Mouse (Mus musculus) forebrain, embryonic 13.5 days (tissue): Measurements from ENCODE around the gene Naa30. TPM values are rescaled to one million over a fixed set of nuclear protein-coding genes. Genes with fewer than 3 reads are reported as not detected.

ENCODE experiments used
- ATAC-seq: fragments of 200-750 bp; cut with Nextera tagmentation; 2 replicates; pipeline ENCODE4 v1.8.0; 2017
- H3K27ac ChIP-seq: fragments of 300-500 bp; sonication (generic); 2 replicates; pipeline ENCODE4 v1.5.1; 2015; ENCODE audit warnings: inconsistent platforms, mild to moderate bottlenecking, moderate library complexity
- H3K27me3 ChIP-seq: fragments of 300-500 bp; sonication (generic); 2 replicates; pipeline ENCODE4 v1.6.1; 2015; ENCODE audit warnings: mild to moderate bottlenecking, inconsistent platforms
- H3K36me3 ChIP-seq: fragments of 300-500 bp; sonication (generic); 2 replicates; pipeline ENCODE4 v1.6.1; 2015; ENCODE audit warnings: mild to moderate bottlenecking, inconsistent platforms; ENCODE audit not compliant: poor library complexity, severe bottlenecking
- H3K4me1 ChIP-seq: fragments of 300-500 bp; sonication (generic); 2 replicates; pipeline ENCODE4 v1.6.1; 2015; ENCODE audit warnings: inconsistent platforms
- H3K4me2 ChIP-seq: fragments of 300-500 bp; sonication (generic); 2 replicates; pipeline ENCODE4 v1.6.1; 2015; ENCODE audit warnings: inconsistent platforms, mild to moderate bottlenecking, moderate library complexity
- H3K4me3 ChIP-seq: fragments of 300-500 bp; sonication (generic); 2 replicates; pipeline ENCODE4 v1.5.1; 2015; ENCODE audit warnings: mild to moderate bottlenecking, inconsistent platforms
- H3K9ac ChIP-seq: fragments of 300-500 bp; sonication (generic); 2 replicates; pipeline ENCODE4 v1.6.1; 2015; ENCODE audit warnings: mild to moderate bottlenecking, inconsistent platforms
- H3K9me3 ChIP-seq: fragments of 300-500 bp; sonication (generic); replicated peaks from 2 replicates; pipeline ENCODE4 v1.6.1; 2016; ENCODE audit warnings: inconsistent platforms
- WGBS: fragments of 180-500 bp; shearing (Covaris S2); methylation state at CpG from one replicate; pipeline ENCODE4 v1.1.7; 2015; 5-methylcytosine and 5-hydroxymethylcytosine counted together
- polyA plus RNA-seq: library from polyadenylated mRNA; unstranded; fragments of >200 nt; fragmentation: Nextera tagmentation; extraction: Ambion mirVana; gene quantifications from 2 replicates; pipeline ENCODE4 v1.2.1, GENCODE M21; 2015

The Naa30 gene
- polyA plus RNA-seq: 11.3 and 11.5 TPM in 2 replicates

GRCm38 (mm10) chr14:49171867-49172581 is at the start of gene Naa30:
Naa30 (plus strand) TSS chr14:49172226.
- ATAC-seq: peak; percentile 94
- under 1% methylated on average over 65 of the region's 86 CpGs for WGBS
- Histone ChIP-seq H3K4me1 (peaks cover 21% of the 10 kb centered on the region), H3K9me3 (no peaks in the 10 kb centered on the region), H3K4me3 (peak within 1 kb of the TSS; percentile 95), H3K27ac (peak within 1 kb of the TSS; percentile 75), H3K36me3 (no peaks in the 10 kb centered on the region), H3K9ac (peak within 1 kb of the TSS; percentile 98), H3K4me2 (peak within 1 kb of the TSS; percentile 92), H3K27me3 (no peaks in the 10 kb centered on the region)

GRCm38 (mm10) chr14:49127162-49127779 is 44.8 kb upstream of the Naa30 start:
- H3K27ac ChIP-seq: no peak overlapping the region
- no peaks in the 10 kb centered on the region for H3K36me3 ChIP-seq
- H3K27me3 ChIP-seq: no peaks in the 10 kb centered on the region
- H3K4me3 ChIP-seq: peak overlapping the region; percentile 19
- 25% methylated on average over 23 of the region's 23 CpGs for WGBS
- peak overlapping the region; percentile 51 for H3K4me2 ChIP-seq
- H3K9ac ChIP-seq: peak overlapping the region; percentile 40; the same call in 1 of the 2 replicates
- peaks cover 13% of the 10 kb centered on the region for H3K4me1 ChIP-seq
- H3K9me3 ChIP-seq: no peaks in the 10 kb centered on the region
- ATAC-seq: peak; percentile 66

- Histone ChIP-seq H3K4me3 (no peak overlapping the region), H3K27ac (no peak overlapping the region)
- ATAC-seq: no peak
These were observed 43.3 kb upstream of the Naa30 start for GRCm38 (mm10) chr14:49128544-49129263.

GRCm38 (mm10) chr14:49132391-49132790 is 39.6 kb upstream of the Naa30 start:
- WGBS: 90% methylated on average over 3 of the region's 3 CpGs

More at GRCm38 (mm10) chr14:49128544-49129263, 43.3 kb upstream of the Naa30 start:
- 32% methylated on average over 10 of the region's 10 CpGs for WGBS
- no peak overlapping the region for H3K9ac ChIP-seq
- H3K27me3 ChIP-seq: no peaks in the 10 kb centered on the region
- H3K36me3 ChIP-seq: no peaks in the 10 kb centered on the region
- no peak overlapping the region for H3K4me2 ChIP-seq
- no peaks in the 10 kb centered on the region for H3K9me3 ChIP-seq
- H3K4me1 ChIP-seq: peaks cover 13% of the 10 kb centered on the region

GRCm38 (mm10) chr14:49138171-49138570 is 33.9 kb upstream of the Naa30 start:
- no peak for ATAC-seq

More at GRCm38 (mm10) chr14:49132391-49132790, 39.6 kb upstream of the Naa30 start:
- no peak overlapping the region for H3K4me3 ChIP-seq
- no peak overlapping the region for H3K27ac ChIP-seq
- H3K9ac ChIP-seq: no peak overlapping the region
- no peaks in the 10 kb centered on the region for H3K9me3 ChIP-seq
- no peak for ATAC-seq
- no peaks in the 10 kb centered on the region for H3K36me3 ChIP-seq
- no peaks in the 10 kb centered on the region for H3K27me3 ChIP-seq
- H3K4me2 ChIP-seq: no peak overlapping the region
- H3K4me1 ChIP-seq: peaks cover 8% of the 10 kb centered on the region

GRCm38 (mm10) chr14:49140756-49141155 is 31.3 kb upstream of the Naa30 start:
- no peak overlapping the region for H3K4me3 ChIP-seq
- H3K27me3 ChIP-seq: no peaks in the 10 kb centered on the region
- H3K36me3 ChIP-seq: no peaks in the 10 kb centered on the region
- H3K4me1 ChIP-seq: peaks cover 7% of the 10 kb centered on the region
- no peak overlapping the region for H3K4me2 ChIP-seq
- WGBS: 94% methylated on average over 7 of the region's 7 CpGs
- ATAC-seq: no peak
- no peak overlapping the region for H3K27ac ChIP-seq
- H3K9me3 ChIP-seq: no peaks in the 10 kb centered on the region
- no peak overlapping the region for H3K9ac ChIP-seq

More at GRCm38 (mm10) chr14:49138171-49138570, 33.9 kb upstream of the Naa30 start:
- Histone ChIP-seq H3K4me3 (no peak overlapping the region), H3K27ac (no peak overlapping the region), H3K9me3 (no peaks in the 10 kb centered on the region), H3K4me2 (no peak overlapping the region), H3K9ac (no peak overlapping the region), H3K36me3 (no peaks in the 10 kb centered on the region), H3K4me1 (peaks cover 7% of the 10 kb centered on the region), H3K27me3 (no peaks in the 10 kb centered on the region)
- 71% methylated on average over 1 of the region's 1 CpGs for WGBS

GRCm38 (mm10) chr14:49153801-49154200 is 18.2 kb upstream of the Naa30 start:
- Histone ChIP-seq H3K4me2 (no peak overlapping the region), H3K4me3 (no peak overlapping the region), H3K9ac (no peak overlapping the region), H3K4me1 (no peaks in the 10 kb centered on the region), H3K36me3 (no peaks in the 10 kb centered on the region), H3K27me3 (no peaks in the 10 kb centered on the region), H3K9me3 (no peaks in the 10 kb centered on the region), H3K27ac (no peak overlapping the region)
- WGBS: 31% methylated on average over 7 of the region's 7 CpGs
- no peak for ATAC-seq

GRCm38 (mm10) chr14:49155572-49155971 is 16.5 kb upstream of the Naa30 start:
- no peaks in the 10 kb centered on the region for H3K4me1 ChIP-seq
- H3K27ac ChIP-seq: no peak overlapping the region
- no peak for ATAC-seq
- no peaks in the 10 kb centered on the region for H3K36me3 ChIP-seq
- H3K9ac ChIP-seq: no peak overlapping the region
- no peaks in the 10 kb centered on the region for H3K27me3 ChIP-seq
- no peak overlapping the region for H3K4me2 ChIP-seq
- 19% methylated on average over 5 of the region's 5 CpGs for WGBS
- H3K9me3 ChIP-seq: no peaks in the 10 kb centered on the region
- H3K4me3 ChIP-seq: no peak overlapping the region

GRCm38 (mm10) chr14:49158143-49158925 is 13.7 kb upstream of the Naa30 start:
- H3K4me1 ChIP-seq: no peaks in the 10 kb centered on the region
- no peaks in the 10 kb centered on the region for H3K9me3 ChIP-seq
- no peak overlapping the region for H3K4me3 ChIP-seq
- no peaks in the 10 kb centered on the region for H3K27me3 ChIP-seq
- no peak for ATAC-seq
- 43% methylated on average over 16 of the region's 16 CpGs for WGBS
- no peak overlapping the region for H3K9ac ChIP-seq
- H3K36me3 ChIP-seq: no peaks in the 10 kb centered on the region
- no peak overlapping the region for H3K4me2 ChIP-seq
- no peak overlapping the region for H3K27ac ChIP-seq

- peak; percentile 17 for ATAC-seq
- Histone ChIP-seq H3K4me1 (peaks cover 21% of the 10 kb centered on the region), H3K4me2 (peak overlapping the region; percentile 92), H3K27ac (no peak overlapping the region), H3K27me3 (no peaks in the 10 kb centered on the region), H3K9me3 (no peaks in the 10 kb centered on the region), H3K9ac (0 out of 2 replicates have a peak overlapping the region, but pooled peaks have one; percentile 98), H3K4me3 (peak overlapping the region; percentile 95), H3K36me3 (no peaks in the 10 kb centered on the region)
- WGBS: 25% methylated on average over 8 of the region's 8 CpGs
These were observed 740 bp upstream of the Naa30 start for GRCm38 (mm10) chr14:49171286-49171685.

- Histone ChIP-seq H3K4me1 (peaks cover 21% of the 10 kb centered on the region), H3K4me3 (peak overlapping the region; percentile 95)
- under 1% methylated on average over 39 of the region's 46 CpGs for WGBS
These were observed 559 bp downstream of the Naa30 start for GRCm38 (mm10) chr14:49172582-49172988.

More at GRCm38 (mm10) chr14:49172582-49172988, 559 bp downstream of the Naa30 start:
- peak overlapping the region; percentile 98 for H3K9ac ChIP-seq
- no peaks in the 10 kb centered on the region for H3K27me3 ChIP-seq
- H3K36me3 ChIP-seq: no peaks in the 10 kb centered on the region
- ATAC-seq: peak; percentile 88
- peak overlapping the region; percentile 92 for H3K4me2 ChIP-seq
- peak overlapping the region; percentile 75 for H3K27ac ChIP-seq
- no peaks in the 10 kb centered on the region for H3K9me3 ChIP-seq
